Mouse (Mus musculus): Measurements from ENCODE around the gene Smdt1. TPM values are rescaled to one million over a fixed set of nuclear protein-coding genes. Genes with fewer than 3 reads are reported as not detected.

Gene Smdt1
- 277 and 308 TPM in 2 replicates for polyA plus RNA-seq (2015; fragmentation: Nextera tagmentation; extraction: Ambion mirVana)

- H3K4me2 ChIP-seq (replicated peaks) = peak within 1 kb of the TSS; percentile 73
- peak within 1 kb of the TSS; percentile 58 for H3K4me3 ChIP-seq (replicated peaks)
- H3K4me1 ChIP-seq (replicated peaks) = peaks cover 37% of the 10 kb centered on the region
- peak within 1 kb of the TSS; percentile 70 for H3K9ac ChIP-seq
- WGBS = under 1% methylated on average over 41 of the region's 41 CpGs
- H3K9me3 ChIP-seq = no peaks in the 10 kb centered on the region
- peaks cover 18% of the 10 kb centered on the region for H3K36me3 ChIP-seq
- ATAC-seq = peak; percentile 90
- peak within 1 kb of the TSS; percentile 75 for H3K27ac ChIP-seq
- H3K27me3 ChIP-seq (replicated peaks) = no peaks in the 10 kb centered on the region
Observed at GRCm38 (mm10) chr15:82338593-82339112, at the start of gene Smdt1, which contains the start of the genes Naga and Pheta2. Smdt1 (plus strand) TSS chr15:82338959. Naga (minus strand) TSS chr15:82338925. Pheta2 (plus strand) TSS chr15:82338942.

DNA sequence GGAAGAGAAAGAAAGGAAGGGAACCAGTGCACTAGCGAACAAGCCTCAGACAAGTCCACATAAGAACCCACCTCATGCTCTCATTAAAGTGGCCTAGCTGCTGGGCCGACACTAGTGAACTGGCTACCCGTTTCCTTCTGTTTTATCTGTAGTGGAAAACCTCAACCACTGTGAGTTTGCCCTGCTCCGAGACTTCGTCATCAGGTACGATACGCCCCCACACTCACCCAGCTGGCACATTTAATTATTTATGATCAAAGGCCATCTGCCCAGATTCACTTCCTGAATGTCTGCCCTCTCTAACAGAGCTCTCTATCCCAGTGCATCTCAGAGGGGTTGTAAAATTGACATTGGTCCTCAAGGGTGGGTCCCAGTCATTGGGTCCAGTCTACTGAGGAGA is 48.5 kb upstream of the Smdt1 start:
- no peak overlapping the region for H3K27ac ChIP-seq
- 83% methylated on average over 7 of the region's 7 CpGs for WGBS
- no peak overlapping the region for H3K9ac ChIP-seq
- H3K9me3 ChIP-seq = no peaks in the 10 kb centered on the region
- no peak overlapping the region for H3K4me3 ChIP-seq (replicated peaks)
- no peaks in the 10 kb centered on the region for H3K36me3 ChIP-seq
- H3K4me1 ChIP-seq (replicated peaks) = peaks cover 12% of the 10 kb centered on the region
- no peaks in the 10 kb centered on the region for H3K27me3 ChIP-seq (replicated peaks)
- no peak for ATAC-seq
- no peak overlapping the region for H3K4me2 ChIP-seq (replicated peaks)

DNA sequence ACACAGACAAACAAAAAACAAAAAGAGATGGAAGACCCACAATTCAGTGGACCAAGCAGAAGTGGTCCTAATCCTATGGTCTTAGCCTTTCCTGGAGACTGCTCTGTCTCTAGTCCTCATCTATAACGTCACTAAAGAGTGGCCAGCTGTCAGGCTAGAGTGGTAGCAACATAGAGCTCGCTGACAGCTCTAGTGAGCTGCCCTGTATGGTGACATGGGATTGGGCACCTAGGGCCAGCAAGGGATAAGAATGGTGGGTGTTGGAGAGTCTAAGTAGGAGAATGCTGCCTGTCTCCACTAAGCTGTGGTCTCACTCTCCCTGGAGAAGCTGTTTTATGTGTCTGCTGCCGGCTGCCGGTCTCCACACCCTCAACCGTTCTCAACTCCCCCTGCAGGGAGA is 45.9 kb upstream of the Smdt1 start:
- Histone ChIP-seq H3K4me2 (replicated peaks) (peak overlapping the region; percentile 50), H3K9me3 (no peaks in the 10 kb centered on the region), H3K4me1 (replicated peaks) (peaks cover 12% of the 10 kb centered on the region), H3K27me3 (replicated peaks) (no peaks in the 10 kb centered on the region), H3K36me3 (no peaks in the 10 kb centered on the region), H3K27ac (no peak overlapping the region), H3K9ac (no peak overlapping the region), H3K4me3 (replicated peaks) (no peak overlapping the region)
- no peak for ATAC-seq
- 16% methylated on average over 5 of the region's 5 CpGs for WGBS

- peak overlapping the region; percentile 50 for H3K4me2 ChIP-seq (replicated peaks)
- no peaks in the 10 kb centered on the region for H3K36me3 ChIP-seq
- H3K4me1 ChIP-seq (replicated peaks) = peaks cover 12% of the 10 kb centered on the region
- H3K9me3 ChIP-seq = no peaks in the 10 kb centered on the region
- 5% methylated on average over 7 of the region's 7 CpGs for WGBS
- no peaks in the 10 kb centered on the region for H3K27me3 ChIP-seq (replicated peaks)
- no peak overlapping the region for H3K27ac ChIP-seq
- peak; percentile 53 for ATAC-seq
- no peak overlapping the region for H3K9ac ChIP-seq
- no peak overlapping the region for H3K4me3 ChIP-seq (replicated peaks)
Observed at GRCm38 (mm10) chr15:82293271-82293711, 45.5 kb upstream of the Smdt1 start.

DNA sequence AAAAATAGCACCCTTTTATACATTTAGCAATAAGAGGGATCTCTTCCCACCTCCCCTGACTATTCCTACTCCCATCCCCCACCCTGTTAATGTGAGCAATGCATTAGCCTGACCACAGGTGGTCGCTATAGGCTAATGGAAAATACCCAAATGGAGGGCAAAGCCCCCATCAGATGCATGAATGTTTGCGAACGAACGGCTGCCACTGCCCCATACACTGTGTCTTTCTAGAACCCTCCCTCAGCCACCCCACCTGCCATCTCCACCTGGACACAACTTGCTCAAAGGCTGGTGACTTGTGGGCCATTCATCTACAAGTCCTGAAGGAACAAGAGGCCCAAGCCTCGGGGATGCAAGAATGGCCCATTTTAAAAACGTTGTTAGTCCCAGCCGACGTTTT is 44.7 kb upstream of the Smdt1 start:
- no peak overlapping the region for H3K4me2 ChIP-seq (replicated peaks)
- ATAC-seq = no peak
- no peaks in the 10 kb centered on the region for H3K36me3 ChIP-seq
- no peaks in the 10 kb centered on the region for H3K9me3 ChIP-seq
- no peak overlapping the region for H3K27ac ChIP-seq
- H3K4me3 ChIP-seq (replicated peaks) = no peak overlapping the region
- H3K4me1 ChIP-seq (replicated peaks) = peaks cover 12% of the 10 kb centered on the region
- WGBS = 40% methylated on average over 8 of the region's 8 CpGs
- H3K27me3 ChIP-seq (replicated peaks) = no peaks in the 10 kb centered on the region
- no peak overlapping the region for H3K9ac ChIP-seq

DNA sequence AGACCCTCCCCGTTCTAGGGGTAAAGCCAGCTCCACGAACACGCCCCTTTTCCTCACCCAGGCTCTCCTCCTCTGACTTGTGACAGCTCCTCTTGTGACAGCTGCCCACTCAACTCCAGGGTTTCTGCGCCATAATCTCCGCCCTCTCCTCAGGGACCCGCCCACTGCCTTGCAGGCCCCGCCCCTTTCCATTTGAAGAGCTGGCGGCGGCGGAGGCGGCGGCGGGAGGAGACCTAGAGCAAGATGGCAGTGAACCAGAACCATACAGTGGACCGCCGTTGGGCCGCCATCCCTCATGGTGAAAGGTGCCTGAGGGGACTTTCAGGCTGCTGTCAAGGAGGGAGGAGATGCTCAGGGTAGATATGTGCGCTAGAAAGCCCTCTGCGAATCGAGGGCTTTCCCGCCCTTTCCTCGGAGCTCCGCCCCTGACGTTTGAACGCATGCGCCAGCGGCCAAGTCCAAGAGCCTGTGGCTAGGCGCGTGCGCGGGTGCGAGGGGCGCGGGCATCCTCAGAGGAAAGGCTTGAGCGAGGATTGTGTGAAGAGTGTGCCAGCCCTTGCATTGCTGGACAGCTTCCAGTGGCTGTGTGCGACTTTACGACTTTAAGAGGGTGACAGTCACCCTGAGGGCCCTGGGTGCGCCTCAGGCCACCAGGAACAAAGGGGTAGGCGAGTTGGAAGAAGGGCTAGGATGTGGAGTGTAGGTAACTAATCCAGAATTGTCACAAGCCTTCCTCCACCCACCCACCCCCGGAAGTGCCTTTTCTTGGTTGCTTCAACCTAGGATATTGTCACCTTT is 39.8 kb upstream of the Smdt1 start, which contains the start of gene Wbp2nl:
Gene Wbp2nl, plus strand, starts transcription at position 191 of the 798 bp plus-strand sequence.
- Histone ChIP-seq H3K9ac (no peak within 1 kb of the TSS), H3K4me2 (replicated peaks) (peak within 1 kb of the TSS; percentile 2), H3K9me3 (no peaks in the 10 kb centered on the region), H3K27me3 (replicated peaks) (no peaks in the 10 kb centered on the region), H3K27ac (no peak within 1 kb of the TSS), H3K4me1 (replicated peaks) (no peaks in the 10 kb centered on the region), H3K4me3 (replicated peaks) (no peak within 1 kb of the TSS), H3K36me3 (no peaks in the 10 kb centered on the region)
- 50% methylated on average over 39 of the region's 39 CpGs for WGBS
- ATAC-seq = no peak

DNA sequence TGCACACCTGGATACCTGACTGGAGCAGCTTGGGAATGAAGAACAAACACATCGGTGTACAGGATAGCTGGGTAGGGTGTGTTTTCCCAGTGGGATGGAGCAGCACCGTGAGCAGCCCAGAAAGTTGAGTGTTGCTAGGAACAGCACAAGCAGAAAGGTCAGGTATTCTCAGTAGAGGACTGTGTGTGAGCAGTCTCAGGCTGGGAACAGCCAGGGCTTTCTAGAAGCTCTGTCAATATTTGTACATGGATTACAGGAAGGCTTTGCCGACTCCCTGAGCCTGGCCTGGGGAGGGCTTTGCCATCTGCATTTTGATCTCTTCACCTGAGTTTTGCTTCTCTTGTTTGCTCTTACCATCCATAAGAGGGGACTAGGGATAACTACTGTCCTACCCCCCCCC is 31.7 kb upstream of the Smdt1 start:
- Histone ChIP-seq H3K4me2 (replicated peaks) (no peak overlapping the region), H3K9me3 (no peaks in the 10 kb centered on the region), H3K4me3 (replicated peaks) (no peak overlapping the region), H3K9ac (no peak overlapping the region), H3K27me3 (replicated peaks) (no peaks in the 10 kb centered on the region), H3K36me3 (no peaks in the 10 kb centered on the region), H3K27ac (no peak overlapping the region), H3K4me1 (replicated peaks) (no peaks in the 10 kb centered on the region; the same call in 1 of the 2 replicates)
- ATAC-seq = peak; percentile 82
- 70% methylated on average over 3 of the region's 3 CpGs for WGBS

DNA sequence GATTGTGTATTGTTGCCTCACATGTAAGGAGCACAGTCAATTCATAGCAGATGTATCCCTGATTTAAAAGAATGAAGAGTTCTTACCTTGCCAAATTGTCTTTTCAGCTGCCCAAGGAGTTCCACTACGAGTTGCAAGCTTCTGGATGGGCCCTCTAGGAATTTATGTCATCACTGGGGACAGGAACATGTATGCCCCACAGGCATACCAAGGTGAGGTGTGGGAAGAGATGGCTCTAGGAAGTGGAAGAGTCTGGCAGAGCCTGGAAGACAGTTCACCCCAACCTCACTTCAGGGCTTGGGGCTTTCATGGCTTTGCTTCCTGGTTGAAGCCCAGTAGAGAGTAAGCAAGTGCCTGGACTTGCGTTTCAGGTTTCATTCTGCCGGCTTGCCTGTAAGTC is 30.3 kb upstream of the Smdt1 start:
- H3K9ac ChIP-seq = no peak overlapping the region
- no peaks in the 10 kb centered on the region for H3K27me3 ChIP-seq (replicated peaks)
- H3K9me3 ChIP-seq = no peaks in the 10 kb centered on the region
- no peak overlapping the region for H3K4me2 ChIP-seq (replicated peaks)
- 49% methylated on average over 3 of the region's 3 CpGs for WGBS
- no peak overlapping the region for H3K4me3 ChIP-seq (replicated peaks)
- no peaks in the 10 kb centered on the region for H3K36me3 ChIP-seq
- ATAC-seq = no peak
- no peaks in the 10 kb centered on the region; the same call in 1 of the 2 replicates for H3K4me1 ChIP-seq (replicated peaks)
- no peak overlapping the region for H3K27ac ChIP-seq

- ATAC-seq = no peak
Observed at GRCm38 (mm10) chr15:82317839-82318238, 20.9 kb upstream of the Smdt1 start.

GRCm38 (mm10) chr15:82319613-82320012 is 19.1 kb upstream of the Smdt1 start:
- Histone ChIP-seq H3K27me3 (replicated peaks) (no peaks in the 10 kb centered on the region), H3K9ac (no peak overlapping the region), H3K36me3 (no peaks in the 10 kb centered on the region), H3K4me2 (replicated peaks) (no peak overlapping the region), H3K4me1 (replicated peaks) (no peaks in the 10 kb centered on the region), H3K4me3 (replicated peaks) (no peak overlapping the region), H3K27ac (no peak overlapping the region), H3K9me3 (no peaks in the 10 kb centered on the region)
- WGBS = 29% methylated on average over 1 of the region's 1 CpGs
- ATAC-seq = no peak

More at GRCm38 (mm10) chr15:82317839-82318238, 20.9 kb upstream of the Smdt1 start:
- H3K4me3 ChIP-seq (replicated peaks) = no peak overlapping the region
- no peaks in the 10 kb centered on the region for H3K4me1 ChIP-seq (replicated peaks)
- H3K4me2 ChIP-seq (replicated peaks) = no peak overlapping the region
- H3K9ac ChIP-seq = no peak overlapping the region
- H3K27ac ChIP-seq = no peak overlapping the region
- 78% methylated on average over 6 of the region's 6 CpGs for WGBS
- no peaks in the 10 kb centered on the region for H3K36me3 ChIP-seq
- no peaks in the 10 kb centered on the region for H3K9me3 ChIP-seq
- no peaks in the 10 kb centered on the region for H3K27me3 ChIP-seq (replicated peaks)

GRCm38 (mm10) chr15:82322195-82322594 is 16.6 kb upstream of the Smdt1 start:
- Histone ChIP-seq H3K36me3 (no peaks in the 10 kb centered on the region), H3K4me1 (replicated peaks) (0 out of 2 replicates have a peak, but pooled peaks cover 3% of the 10 kb centered on the region), H3K4me3 (replicated peaks) (no peak overlapping the region), H3K9me3 (no peaks in the 10 kb centered on the region), H3K9ac (no peak overlapping the region), H3K4me2 (replicated peaks) (no peak overlapping the region), H3K27ac (no peak overlapping the region), H3K27me3 (replicated peaks) (no peaks in the 10 kb centered on the region)
- no peak for ATAC-seq
- 71% methylated on average over 8 of the region's 8 CpGs for WGBS

DNA sequence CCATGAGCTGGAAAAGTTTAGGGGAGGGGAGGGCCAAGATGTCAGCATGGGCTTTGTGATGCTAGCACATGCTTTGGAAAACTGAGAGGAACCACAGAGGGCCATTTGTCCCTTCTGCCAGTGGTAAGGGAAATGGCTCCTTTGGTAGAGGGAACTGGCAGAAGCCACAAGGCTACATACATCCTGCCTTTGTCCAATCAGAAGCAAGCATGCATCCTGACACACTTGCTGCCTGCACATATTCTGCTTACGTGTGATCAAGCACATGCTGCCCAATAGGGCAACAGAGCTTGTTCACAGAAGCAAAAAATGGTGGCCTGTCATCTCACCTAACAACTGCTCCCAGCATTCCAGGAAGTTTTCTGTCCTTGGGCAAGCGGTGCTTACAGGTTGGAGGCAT is 13.4 kb upstream of the Smdt1 start:
- 69% methylated on average over 2 of the region's 2 CpGs for WGBS

More for the DNA sequence above, 13.4 kb upstream of the Smdt1 start:
- Histone ChIP-seq H3K4me2 (replicated peaks) (no peak overlapping the region), H3K4me3 (replicated peaks) (no peak overlapping the region), H3K9ac (no peak overlapping the region), H3K4me1 (replicated peaks) (0 out of 2 replicates have a peak, but pooled peaks cover 3% of the 10 kb centered on the region), H3K9me3 (no peaks in the 10 kb centered on the region), H3K27me3 (replicated peaks) (no peaks in the 10 kb centered on the region), H3K36me3 (peaks cover 7% of the 10 kb centered on the region; the same call in 1 of the 2 replicates), H3K27ac (no peak overlapping the region)
- ATAC-seq = no peak

Data from intestine, embryonic 15.5 days (tissue).